Mouse (Mus musculus) v-Abl transformed pro-B cells (cell line): Measurements from ENCODE around the gene Luc7l3.
"Not testable (repeated sequence)": the region's sequence is repeated elsewhere in the genome, so short reads cannot be mapped to it uniquely, and the experiment has no call there.

Source experiments
- in situ Hi-C, 2 experiments: fragments of 400-800 bp; cut with MboI; formaldehyde crosslinking; loops; one replicate each; pipeline ENCODE4 v1.15.1; 2025; ENCODE audit not compliant: unreplicated experiment in 2 of 2

The Luc7l3 gene

DNA sequence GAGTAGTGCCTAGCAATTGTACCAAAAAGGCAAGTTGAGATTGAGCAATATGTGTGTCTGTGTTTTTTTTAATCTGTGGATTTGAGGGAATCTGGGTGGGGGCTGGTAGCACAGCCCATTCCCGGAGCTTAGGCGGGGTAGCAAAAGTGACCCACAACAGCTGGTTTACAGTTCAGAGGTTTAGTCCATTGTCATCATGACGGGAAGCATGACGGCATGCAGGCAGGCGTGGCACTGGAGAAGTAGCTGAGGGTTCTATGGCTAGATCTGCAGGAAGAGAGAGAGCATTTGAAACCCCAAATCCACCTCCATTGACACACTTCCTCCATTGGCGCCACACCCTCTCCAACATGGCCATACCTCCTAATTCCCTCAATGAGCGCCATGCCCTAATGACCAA lies 51.9 kb downstream of the Luc7l3 start:
- in situ Hi-C loops = loop anchor here (5.0 kb wide), 3 partner anchors 33 to 143 kb away; no protein-coding TSS in a partner anchor

GRCm38 (mm10) chr11:94268761-94269160 lies 53.0 kb downstream of the Luc7l3 start:
- in situ Hi-C loops = no loop called here

GRCm38 (mm10) chr11:94266155-94266554 lies 55.6 kb downstream of the Luc7l3 start:
- in situ Hi-C loops = not testable (repeated sequence)

DNA sequence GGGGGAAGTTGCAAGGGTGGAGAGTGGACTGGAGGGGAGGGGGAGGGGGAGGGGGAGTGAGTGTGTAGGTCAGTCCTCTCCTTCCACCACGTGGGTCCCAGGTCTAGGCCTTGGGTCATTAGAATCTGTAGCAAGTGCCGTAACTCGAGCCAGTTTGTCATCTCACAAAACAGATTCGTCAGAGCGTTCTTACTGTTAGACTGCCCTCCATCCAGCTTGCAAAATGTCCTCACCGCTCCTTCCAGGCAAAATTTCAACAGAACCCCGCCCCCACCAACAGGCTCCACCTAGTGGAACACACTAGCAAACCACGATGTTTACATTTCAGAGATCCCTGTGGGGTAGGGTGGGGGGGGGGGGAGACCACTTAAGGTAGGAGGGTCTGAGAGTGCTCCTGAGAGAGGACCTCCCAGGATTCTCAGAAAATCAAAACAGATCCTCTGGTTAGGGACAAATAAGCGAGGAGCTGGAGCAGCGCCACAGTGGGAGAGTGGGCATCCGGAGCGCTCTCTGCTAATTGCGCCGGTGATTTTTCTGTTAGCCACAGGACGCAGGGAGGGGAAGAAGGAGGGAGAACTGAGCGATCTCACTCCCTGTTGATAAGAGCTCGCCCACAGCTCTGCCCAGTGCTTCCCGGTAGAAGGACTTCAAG lies 56.5 kb downstream of the Luc7l3 start:
- in situ Hi-C loops = no loop called here

- in situ Hi-C loops = no loop called here
Measured at GRCm38 (mm10) chr11:94261585-94262370, 60.0 kb downstream of the Luc7l3 start.

GRCm38 (mm10) chr11:94259814-94260213 lies 62.0 kb downstream of the Luc7l3 start:
- in situ Hi-C loops = no loop called here

DNA sequence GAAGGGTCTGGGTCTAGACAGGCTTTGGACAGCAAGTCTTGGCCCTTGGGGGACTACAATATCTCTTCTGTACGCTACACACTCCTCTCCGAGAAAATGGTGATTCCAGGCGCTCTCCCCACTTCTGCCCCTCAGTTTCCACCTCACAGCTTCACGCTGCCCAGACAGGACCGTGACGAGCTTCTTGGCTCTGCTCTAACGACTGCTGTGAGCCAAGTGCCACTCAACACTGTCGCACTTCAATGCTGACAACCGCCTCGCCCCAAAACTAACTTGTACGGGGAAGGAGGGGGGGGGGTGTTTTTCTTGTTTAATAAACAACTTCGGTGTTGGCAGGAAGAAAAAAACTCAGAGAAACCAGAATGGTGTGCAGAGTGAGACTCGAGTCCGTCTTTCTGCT lies 63.8 kb downstream of the Luc7l3 start:
- in situ Hi-C loops = no loop called here

DNA sequence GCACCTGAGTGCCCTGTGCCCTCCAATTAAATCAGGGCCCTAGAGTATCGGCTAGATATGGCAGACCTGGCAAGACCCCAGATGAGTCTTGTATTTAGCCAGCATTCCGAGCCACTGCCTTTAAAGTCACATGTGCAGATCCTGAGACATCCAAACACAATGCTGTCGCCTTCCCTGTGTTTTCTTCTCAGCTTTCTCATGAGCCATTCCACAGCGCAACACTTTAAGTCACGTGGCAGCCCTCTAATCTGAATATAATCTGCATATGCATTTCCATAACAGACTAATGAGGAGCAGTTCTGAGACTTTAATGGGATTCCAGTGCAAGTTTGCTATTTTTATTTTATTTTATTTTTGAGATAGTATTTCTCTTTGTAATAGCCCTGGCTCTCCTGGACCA lies 66.1 kb downstream of the Luc7l3 start:
- in situ Hi-C loops = no loop called here

GRCm38 (mm10) chr11:94253691-94254090 lies 68.1 kb downstream of the Luc7l3 start:
- in situ Hi-C loops = no loop called here

- in situ Hi-C loops = no loop called here
Measured at GRCm38 (mm10) chr11:94253156-94253555, 68.6 kb downstream of the Luc7l3 start.

DNA sequence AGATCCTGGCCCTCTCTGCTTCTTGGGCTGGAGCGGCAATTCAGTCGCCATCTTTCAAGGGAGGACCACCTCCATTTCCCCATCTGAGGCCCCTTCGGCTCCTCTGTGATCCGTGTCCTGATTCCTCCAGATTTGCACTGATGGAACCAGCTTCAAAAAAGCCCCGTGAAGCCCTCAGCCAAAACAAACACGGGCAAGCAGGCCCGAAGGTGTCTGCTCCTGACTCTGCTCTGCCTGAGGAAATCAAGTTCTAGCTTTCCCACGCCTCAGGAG lies 75.1 kb downstream of the Luc7l3 start:
- in situ Hi-C loops = loop anchor here in 1 of 2 experiments (25.0 kb wide), 1 partner anchor 166 kb away; no protein-coding TSS in a partner anchor

DNA sequence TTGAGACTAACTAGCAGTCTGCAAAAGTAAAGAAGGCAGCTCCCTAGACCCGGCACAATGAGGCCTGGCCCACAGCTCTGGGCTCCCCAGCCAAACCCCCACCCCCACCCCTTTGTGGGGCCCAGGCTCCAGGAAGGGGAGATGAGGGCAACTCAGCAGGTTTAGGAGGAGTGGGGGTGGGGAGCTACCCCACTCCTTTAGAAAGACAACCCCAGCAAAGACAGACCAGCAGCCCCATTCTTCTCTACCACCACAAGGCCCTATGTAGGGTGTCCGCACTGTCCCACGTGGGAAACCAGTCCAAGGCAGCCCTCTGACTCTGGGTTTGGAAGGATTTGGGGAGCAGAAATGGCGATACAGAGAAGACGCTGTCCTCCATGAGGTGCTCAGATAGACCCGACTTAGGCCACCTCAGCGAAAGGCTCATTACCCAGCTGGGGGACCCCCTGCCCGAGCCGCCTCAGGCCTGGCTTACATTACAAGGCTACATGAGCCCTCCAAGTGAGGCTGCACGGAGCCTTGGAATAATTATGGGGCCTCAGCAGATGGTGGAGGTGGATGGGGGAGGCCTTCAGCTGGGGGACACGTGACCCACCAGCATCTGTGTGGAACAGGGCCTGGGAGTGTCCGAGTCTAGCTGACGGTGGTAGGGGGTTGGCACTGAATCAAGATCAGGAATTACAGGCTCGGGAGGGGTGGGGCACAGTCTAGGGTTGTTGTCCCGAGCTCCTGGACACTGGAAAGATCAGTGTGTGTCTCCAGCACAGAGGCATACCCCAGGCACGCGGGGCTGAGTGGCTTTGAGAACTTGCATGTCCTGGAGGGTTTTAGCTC lies 75.6 kb downstream of the Luc7l3 start, which contains the start of gene Wfikkn2:
Wfikkn2 (minus strand) TSS at position 51 of the 834 bp plus-strand sequence.
- in situ Hi-C loops = loop anchor here in 1 of 2 experiments (25.0 kb wide), 1 partner anchor 166 kb away; no protein-coding TSS in a partner anchor

DNA sequence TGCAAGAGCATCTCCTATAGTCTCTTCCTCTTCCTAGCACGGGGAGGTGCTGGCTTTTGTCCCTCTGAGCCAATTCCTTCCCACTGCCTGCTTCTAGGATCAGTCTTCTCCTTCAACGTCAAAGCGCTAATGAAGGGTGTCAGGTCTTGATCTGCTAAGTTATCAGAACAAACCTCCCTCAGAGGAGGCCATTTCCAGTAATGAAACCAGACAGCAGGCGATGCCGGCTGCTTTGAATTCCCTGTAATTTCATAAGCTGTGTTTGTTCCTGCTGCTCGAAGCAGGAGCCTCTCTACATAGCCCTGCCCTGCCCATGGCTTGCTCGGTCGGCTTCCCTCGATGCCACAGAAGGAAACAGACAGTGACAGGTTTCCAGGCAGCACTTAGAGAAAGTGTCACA lies 77.4 kb downstream of the Luc7l3 start:
- in situ Hi-C loops = loop anchor here in 1 of 2 experiments (25.0 kb wide), 1 partner anchor 168 kb away; no protein-coding TSS in a partner anchor

GRCm38 (mm10) chr11:94243422-94244180 lies 78.2 kb downstream of the Luc7l3 start:
- in situ Hi-C loops = loop anchor here in 1 of 2 experiments (25.0 kb wide), 1 partner anchor 169 kb away; no protein-coding TSS in a partner anchor

DNA sequence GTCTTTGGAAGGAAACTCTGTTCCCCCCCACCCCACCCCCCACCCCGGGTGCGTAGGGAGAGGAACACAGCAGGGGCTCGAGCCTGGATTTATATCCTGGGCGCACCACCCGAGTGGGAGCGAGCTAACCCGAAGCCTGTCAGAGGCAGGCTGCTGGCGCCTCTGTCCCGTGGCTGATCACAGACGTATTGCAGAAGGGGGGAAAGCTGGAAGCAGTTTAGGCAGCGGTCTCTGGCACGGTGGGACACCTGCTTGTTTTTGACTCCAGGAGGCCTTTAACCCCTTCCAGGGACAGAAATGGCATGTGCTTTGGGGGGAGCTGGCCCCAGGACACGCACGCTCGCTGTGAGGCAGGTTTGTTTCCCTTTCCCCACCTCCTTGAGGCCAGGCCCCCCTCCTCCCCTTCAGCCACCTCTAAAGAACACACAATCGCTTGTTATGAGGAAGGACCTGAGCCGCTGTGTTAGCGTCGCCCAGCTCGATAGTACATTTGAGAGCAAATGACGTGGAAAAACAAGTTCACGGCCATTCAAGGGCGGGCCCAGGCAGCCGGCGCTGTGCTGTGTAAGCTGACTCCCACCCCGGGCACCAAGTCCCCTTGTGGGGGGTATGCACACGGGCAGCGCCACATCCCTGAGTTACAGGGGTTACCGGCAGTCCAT lies 78.9 kb downstream of the Luc7l3 start:
- in situ Hi-C loops = loop anchor here in 1 of 2 experiments (25.0 kb wide), 1 partner anchor 169 kb away; no protein-coding TSS in a partner anchor

GRCm38 (mm10) chr11:94239706-94240105 lies 82.1 kb downstream of the Luc7l3 start:
- in situ Hi-C loops = loop anchor here (5.0 to 25.0 kb wide), 5 partner anchors 33 to 253 kb away; no protein-coding TSS in a partner anchor

DNA sequence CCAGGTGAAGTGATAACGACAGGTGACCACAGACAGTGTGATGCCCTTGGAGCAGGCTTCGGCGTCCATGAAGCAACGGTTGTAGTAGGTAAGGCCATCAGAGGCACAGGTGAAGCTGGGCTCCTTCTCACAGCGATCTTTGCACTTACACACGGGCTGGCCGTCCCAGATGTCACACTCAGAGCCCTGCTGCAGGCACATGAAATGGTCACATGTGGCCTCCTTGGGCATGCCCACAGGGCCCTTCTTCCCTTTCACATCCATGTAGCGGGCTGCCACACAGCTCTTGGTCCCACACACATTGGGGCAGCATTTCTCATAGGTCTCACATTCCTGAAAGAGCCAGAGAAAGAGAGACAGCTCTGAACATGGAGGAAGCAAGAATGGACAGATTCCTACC lies 83.0 kb downstream of the Luc7l3 start:
- in situ Hi-C loops = loop anchor here (5.0 to 25.0 kb wide), 5 partner anchors 34 to 254 kb away; no protein-coding TSS in a partner anchor
